Mouse (Mus musculus) macrophage (primary cell): Measurements from ENCODE around the gene Osbpl9. TPM values are rescaled to one million over a fixed set of nuclear protein-coding genes. Genes with fewer than 3 reads are reported as not detected.

Experiments used
- H3K27ac ChIP-seq: fragments of 350-480 bp; formaldehyde crosslinking; 2 replicates; pipeline ENCODE4 v1.9.0; 2021
- H3K36me3 ChIP-seq: fragments of 350-480 bp; formaldehyde crosslinking; 2 replicates; pipeline ENCODE4 v1.9.0; 2021; ENCODE audit errors: inconsistent target
- H3K4me3 ChIP-seq: fragments of 350-480 bp; formaldehyde crosslinking; 2 replicates; pipeline ENCODE4 v1.9.0; 2021; ENCODE audit errors: inconsistent target
- H3K79me2 ChIP-seq: fragments of 350-480 bp; formaldehyde crosslinking; 2 replicates; pipeline ENCODE4 v1.9.0; 2021; ENCODE audit errors: inconsistent target
- WGBS: methylation state at CpG from one replicate; pipeline ENCODE4 v1.1.7; 2026; ENCODE audit warnings: inconsistent platforms; ENCODE audit not compliant: missing documents; 5-methylcytosine and 5-hydroxymethylcytosine counted together
- polyA plus RNA-seq: library from polyadenylated mRNA; stranded (reverse); fragments of 250-400 nt; gene quantifications from 3 replicates; pipeline ENCODE4 v1.2.4, GENCODE M21; 2018; ENCODE audit warnings: inconsistent platforms

Gene Osbpl9
- polyA plus RNA-seq, 1 experiment from 2014 or later: 146 TPM

GRCm38 (mm10) chr4:109089171-109089570, 112.9 kb downstream of the Osbpl9 start:
- Histone ChIP-seq H3K36me3 (peaks cover 42% of the 10 kb centered on the region), H3K4me3 (no peak overlapping the region), H3K27ac (no peak overlapping the region), H3K79me2 (peaks cover 3% of the 10 kb centered on the region; the same call in 1 of the 2 replicates)
- 87% methylated on average over 5 of the region's 5 CpGs for WGBS

- H3K27ac ChIP-seq: no peak overlapping the region
- 98% methylated on average over 5 of the region's 5 CpGs for WGBS
- H3K4me3 ChIP-seq: no peak overlapping the region
- H3K79me2 ChIP-seq: no peaks in the 10 kb centered on the region
- H3K36me3 ChIP-seq: peaks cover 81% of the 10 kb centered on the region
These were observed 122.0 kb downstream of the Osbpl9 start for GRCm38 (mm10) chr4:109080118-109080517.

- H3K79me2 ChIP-seq: no peaks in the 10 kb centered on the region
- H3K27ac ChIP-seq: no peak overlapping the region
- WGBS: 89% methylated on average over 3 of the region's 3 CpGs
- peaks cover 85% of the 10 kb centered on the region for H3K36me3 ChIP-seq
- H3K4me3 ChIP-seq: no peak overlapping the region
These were observed 122.4 kb downstream of the Osbpl9 start for GRCm38 (mm10) chr4:109079676-109080075.

GRCm38 (mm10) chr4:109078941-109079340, 123.1 kb downstream of the Osbpl9 start:
- H3K4me3 ChIP-seq: no peak overlapping the region
- H3K36me3 ChIP-seq: peaks cover 81% of the 10 kb centered on the region
- whole genome bisulfite sequencing: 100% methylated on average over 6 of the region's 7 CpGs
- H3K27ac ChIP-seq: no peak overlapping the region
- H3K79me2 ChIP-seq: no peaks in the 10 kb centered on the region

- 79% methylated on average over 3 of the region's 3 CpGs for WGBS
- no peak overlapping the region for H3K4me3 ChIP-seq
- H3K79me2 ChIP-seq: no peaks in the 10 kb centered on the region
- H3K36me3 ChIP-seq: peaks cover 77% of the 10 kb centered on the region
- no peak overlapping the region for H3K27ac ChIP-seq
These were observed 128.8 kb downstream of the Osbpl9 start for GRCm38 (mm10) chr4:109073296-109073695.

- Histone ChIP-seq H3K4me3 (no peak overlapping the region), H3K36me3 (peaks cover 79% of the 10 kb centered on the region), H3K27ac (no peak overlapping the region), H3K79me2 (no peaks in the 10 kb centered on the region)
- whole genome bisulfite sequencing: 95% methylated on average over 6 of the region's 6 CpGs
These were observed 129.2 kb downstream of the Osbpl9 start for GRCm38 (mm10) chr4:109072891-109073290.

- H3K79me2 ChIP-seq: no peaks in the 10 kb centered on the region
- no peak overlapping the region for H3K27ac ChIP-seq
- 93% methylated on average over 5 of the region's 5 CpGs for WGBS
- no peak overlapping the region for H3K4me3 ChIP-seq
- peaks cover 94% of the 10 kb centered on the region for H3K36me3 ChIP-seq
These were observed 136.4 kb downstream of the Osbpl9 start for GRCm38 (mm10) chr4:109065714-109066113.

GRCm38 (mm10) chr4:109064941-109065340, 137.1 kb downstream of the Osbpl9 start:
- Histone ChIP-seq H3K36me3 (peaks cover 94% of the 10 kb centered on the region), H3K79me2 (no peaks in the 10 kb centered on the region), H3K4me3 (no peak overlapping the region), H3K27ac (no peak overlapping the region)
- 95% methylated on average over 6 of the region's 6 CpGs for whole genome bisulfite sequencing

GRCm38 (mm10) chr4:109059255-109059821, 142.7 kb downstream of the Osbpl9 start:
- H3K36me3 ChIP-seq: peaks cover 87% of the 10 kb centered on the region
- no peak overlapping the region for H3K27ac ChIP-seq
- WGBS: 86% methylated on average over 4 of the region's 4 CpGs
- H3K79me2 ChIP-seq: no peaks in the 10 kb centered on the region
- no peak overlapping the region for H3K4me3 ChIP-seq

GRCm38 (mm10) chr4:109057640-109058039, 144.4 kb downstream of the Osbpl9 start:
- no peak overlapping the region for H3K27ac ChIP-seq
- H3K36me3 ChIP-seq: peaks cover 85% of the 10 kb centered on the region
- no peaks in the 10 kb centered on the region for H3K79me2 ChIP-seq
- 92% methylated on average over 8 of the region's 8 CpGs for WGBS
- H3K4me3 ChIP-seq: no peak overlapping the region

- Histone ChIP-seq H3K27ac (no peak overlapping the region), H3K79me2 (no peaks in the 10 kb centered on the region), H3K36me3 (peaks cover 80% of the 10 kb centered on the region), H3K4me3 (no peak overlapping the region)
- 97% methylated on average over 7 of the region's 7 CpGs for WGBS
These were observed 145.7 kb downstream of the Osbpl9 start for GRCm38 (mm10) chr4:109056351-109056750.

- Histone ChIP-seq H3K4me3 (no peak overlapping the region), H3K36me3 (peaks cover 79% of the 10 kb centered on the region), H3K79me2 (no peaks in the 10 kb centered on the region), H3K27ac (no peak overlapping the region)
- 94% methylated on average over 9 of the region's 9 CpGs for WGBS
These were observed 148.1 kb downstream of the Osbpl9 start for GRCm38 (mm10) chr4:109054003-109054402.

- H3K79me2 ChIP-seq: no peaks in the 10 kb centered on the region
- H3K4me3 ChIP-seq: no peak overlapping the region
- H3K36me3 ChIP-seq: peaks cover 78% of the 10 kb centered on the region
- no peak overlapping the region for H3K27ac ChIP-seq
- no CpG with 5 or more reads among the region's 1 CpGs for WGBS
These were observed 149.8 kb downstream of the Osbpl9 start for GRCm38 (mm10) chr4:109052282-109052681.

- H3K4me3 ChIP-seq: no peak overlapping the region
- WGBS: 92% methylated on average over 4 of the region's 4 CpGs
- H3K27ac ChIP-seq: no peak overlapping the region
- no peaks in the 10 kb centered on the region for H3K79me2 ChIP-seq
- peaks cover 81% of the 10 kb centered on the region for H3K36me3 ChIP-seq
These were observed 153.8 kb downstream of the Osbpl9 start for GRCm38 (mm10) chr4:109048258-109048657.

GRCm38 (mm10) chr4:109043756-109044155, 158.3 kb downstream of the Osbpl9 start:
- WGBS: 88% methylated on average over 5 of the region's 5 CpGs
- Histone ChIP-seq H3K27ac (no peak overlapping the region), H3K79me2 (no peaks in the 10 kb centered on the region), H3K4me3 (no peak overlapping the region), H3K36me3 (peaks cover 88% of the 10 kb centered on the region)

GRCm38 (mm10) chr4:109043294-109043693, 158.8 kb downstream of the Osbpl9 start:
- 89% methylated on average over 5 of the region's 5 CpGs for WGBS

More at GRCm38 (mm10) chr4:109043294-109043693, 158.8 kb downstream of the Osbpl9 start:
- Histone ChIP-seq H3K27ac (no peak overlapping the region), H3K79me2 (no peaks in the 10 kb centered on the region), H3K4me3 (no peak overlapping the region), H3K36me3 (peaks cover 88% of the 10 kb centered on the region)
